In the genomic region with DNA sequence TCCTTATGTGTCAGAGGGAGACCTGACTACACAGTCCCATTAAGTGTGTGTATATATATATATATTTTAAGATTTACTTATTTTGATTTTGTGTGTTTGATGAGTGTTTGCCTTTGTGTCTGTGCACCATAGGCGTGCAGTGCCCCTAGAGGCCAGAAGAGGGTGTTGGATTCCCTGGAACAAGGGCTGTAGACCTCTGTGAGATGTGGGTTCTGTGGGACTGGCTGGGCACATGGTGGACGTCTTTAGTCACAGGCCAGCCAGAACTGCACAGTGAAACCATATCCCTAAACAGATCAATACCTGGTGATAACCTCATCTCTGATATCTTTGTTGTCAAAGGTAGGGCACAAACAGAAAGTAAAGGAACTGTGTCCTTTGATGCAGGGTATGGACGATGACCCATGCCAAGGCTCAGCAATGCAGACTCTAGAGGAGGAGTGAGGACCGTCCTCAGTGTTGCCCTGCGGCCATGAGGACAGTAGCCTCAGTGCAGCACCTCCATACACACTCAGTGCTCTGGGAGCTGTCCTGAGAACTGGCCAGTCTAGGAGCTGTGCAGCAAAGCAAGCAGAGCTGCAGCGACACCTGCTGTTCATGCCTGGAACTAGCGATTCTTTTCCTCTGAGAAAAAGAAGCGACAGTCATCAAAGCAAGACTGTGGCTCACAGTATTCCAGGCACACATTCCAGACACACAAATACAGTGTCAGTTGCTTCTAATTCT, we compare ENCODE assay signal across 9 mouse cellular contexts. TPM values are rescaled to one million over a fixed set of nuclear protein-coding genes. Genes with fewer than 3 reads are reported as not detected.
DNase-seq lines count a peak whose midpoint lies in the region; ATAC-seq and TF ChIP-seq lines count a peak whose summit lies in the region.
"Had no signal": no experiment of that assay in that cellular context is flagged by ENCODE, and none has a peak within 500 bp of the region (broad histone marks: within the 10 kb centered on the region; RNA-seq: fewer than 3 reads in every experiment).

No protein-coding gene starts in this region.

- no peaks in the 10 kb centered on the region for H3K9me3 ChIP-seq in kidney, postnatal 0 days (replicated peaks; ENCODE audit: low read length)
- H3K9me3 ChIP-seq in liver, postnatal 0 days (ENCODE audit: low read length), result peaks cover 6% of the 10 kb centered on the region

- peak; percentile 82 for TF ChIP-seq CTCF in kidney, postnatal 0 days (IDR thresholded peaks at IDR 0.05; ENCODE audit: low read depth)
- TF ChIP-seq CTCF in liver, postnatal 0 days (IDR thresholded peaks at IDR 0.05; ENCODE audit: low read depth), result peak; percentile 94
- peak; percentile 77; the same call in 1 of the 2 replicates for TF ChIP-seq CTCF in olfactory bulb, adult 2 months (IDR thresholded peaks at IDR 0.05; ENCODE audit: insufficient read depth, low read depth, low read length)

- H3K4me3 ChIP-seq in kidney, postnatal 0 days (replicated peaks; ENCODE audit: low read depth, low read length), result no peak overlapping the region
- H3K4me3 ChIP-seq in liver, postnatal 0 days (ENCODE audit: low read depth, low read length), result no peak overlapping the region
- no peak overlapping the region for H3K4me3 ChIP-seq in olfactory bulb, adult 2 months (ENCODE audit: insufficient read depth, low read depth, low read length)
- H3K4me3 ChIP-seq: embryonic facial prominence, embryonic 13.5 days had no signal

- peaks cover 25% of the 10 kb centered on the region for H3K36me3 ChIP-seq in kidney, postnatal 0 days (ENCODE audit: insufficient read depth, low read length)
- H3K36me3 ChIP-seq in liver, postnatal 0 days (replicated peaks; ENCODE audit: insufficient read depth, low read length), result peaks cover 38% of the 10 kb centered on the region

- no peaks in the 10 kb centered on the region for H3K27me3 ChIP-seq in kidney, postnatal 0 days (ENCODE audit: insufficient read depth, low read length)
- no peaks in the 10 kb centered on the region for H3K27me3 ChIP-seq in liver, postnatal 0 days (ENCODE audit: insufficient read depth, low read length)
- H3K27me3 ChIP-seq: embryonic facial prominence, embryonic 13.5 days had no signal

- peak; percentile 57; the same call in 1 of the 2 replicates for ATAC-seq in common myeloid progenitor, adult 5-6 weeks (replicated peaks; ENCODE audit: low read depth, poor library complexity, severe bottlenecking)
- ATAC-seq in kidney, postnatal 0 days (replicated peaks; ENCODE audit: low FRiP score, low read depth), result no peak; the same call in 1 of the 2 replicates
- ATAC-seq in liver, postnatal 0 days, result peak; percentile 82

- no peak overlapping the region for H3K27ac ChIP-seq in kidney, postnatal 0 days
- H3K27ac ChIP-seq in liver, postnatal 0 days (ENCODE audit: low read depth), result no peak overlapping the region
- H3K27ac ChIP-seq in olfactory bulb, adult 2 months (ENCODE audit: insufficient read depth, low read depth, low read length), result no peak overlapping the region
- H3K27ac ChIP-seq: embryonic facial prominence, embryonic 13.5 days had no signal

- peak; percentile 30 to 52 for DNase-seq in urinary bladder, adult 18-20 months (ENCODE audit: low spot score in 2 of 2)
- DNase-seq in urinary bladder, adult 2 months (ENCODE audit: low spot score), result no peak
- DNase-seq in gastrocnemius, postnatal 4 days (ENCODE audit: low spot score in 2 of 2), result peak; percentile 40 to 72
- peak; percentile 71 for DNase-seq in kidney, postnatal 0 days (ENCODE audit: low spot score)
- peak; percentile 80 for DNase-seq in liver, postnatal 0 days
- peak; percentile 60 for DNase-seq in thymus, postnatal 0 days (ENCODE audit: low spot score)

- WGBS in kidney, postnatal 0 days, result 74% methylated on average over 8 of the region's 8 CpGs
- WGBS in liver, postnatal 0 days (ENCODE audit: insufficient replicate concordance), result 63% methylated on average over 8 of the region's 8 CpGs
- WGBS in olfactory bulb, adult 2 months, result 63% methylated on average over 8 of the region's 8 CpGs

- H3K4me2 ChIP-seq in kidney, postnatal 0 days (ENCODE audit: low read length), result no peak overlapping the region
- no peak overlapping the region for H3K4me2 ChIP-seq in liver, postnatal 0 days (ENCODE audit: low read depth, low read length)
- H3K4me2 ChIP-seq: embryonic facial prominence, embryonic 13.5 days had no signal

- TF ChIP-seq POLR2A in olfactory bulb, adult 2 months (IDR thresholded peaks at IDR 0.05; ENCODE audit: insufficient read depth, low read depth, low read length), result no peak

- H3K9ac ChIP-seq in kidney, postnatal 0 days (ENCODE audit: low read depth, low read length), result no peak overlapping the region
- H3K9ac ChIP-seq in liver, postnatal 0 days (replicated peaks), result no peak overlapping the region
- H3K9ac ChIP-seq: embryonic facial prominence, embryonic 13.5 days had no signal

- TF ChIP-seq EP300 in liver, postnatal 0 days (IDR thresholded peaks at IDR 0.05; ENCODE audit: low read depth), result no peak

- H3K4me1 ChIP-seq in kidney, postnatal 0 days (replicated peaks; ENCODE audit: insufficient read depth, low read length), result no peaks in the 10 kb centered on the region
- no peaks in the 10 kb centered on the region for H3K4me1 ChIP-seq in liver, postnatal 0 days (ENCODE audit: insufficient read depth)
- peaks cover 2% of the 10 kb centered on the region for H3K4me1 ChIP-seq in olfactory bulb, adult 2 months (ENCODE audit: control insufficient read depth, insufficient read depth, low read length)

RNA-seq across cellular contexts. Expression of gene Spdef, which starts 40.2 kb away (rescaled TPM):
- 0.17 and 0.21 TPM in 2 replicates for polyA plus RNA-seq in urinary bladder, adult 2 months (2012; rRNA removed)
- total RNA-seq in common myeloid progenitor, adult 5-6 weeks (2017), result not detected in 2 replicates
- total RNA-seq in gastrocnemius, postnatal 4 days (2021), result under 1 TPM; 0.65 to 0.96 TPM
- polyA plus RNA-seq in kidney, postnatal 0 days (2015; fragmentation: Nextera tagmentation; extraction: Ambion mirVana), result 0.26 and 0.30 TPM in 2 replicates
- 0.08 TPM in 1 of 2 replicates, not detected in the other for polyA plus RNA-seq in liver, postnatal 0 days (2015; fragmentation: Nextera tagmentation; extraction: Ambion mirVana)
- not detected in 2 replicates for polyA plus RNA-seq in olfactory bulb, adult 2 months (2012; ENCODE audit: insufficient read depth, insufficient read length, low replicate concordance, missing spikeins)
- 0.66 and 0.99 TPM in 2 replicates for polyA plus RNA-seq in thymus, postnatal 0 days (2015; fragmentation: Nextera tagmentation; extraction: Ambion mirVana)
- polyA plus RNA-seq: embryonic facial prominence, embryonic 13.5 days had no signal

RNA-seq across cellular contexts. Expression of gene D17Wsu92e, which starts 51.5 kb away (rescaled TPM):
- polyA plus RNA-seq in urinary bladder, adult 2 months (2012; rRNA removed), result 62.7 and 79.1 TPM in 2 replicates
- 59.1 and 69.4 TPM in 2 replicates for total RNA-seq in common myeloid progenitor, adult 5-6 weeks (2017)
- 10 to 100 TPM; 69.7 to 74.0 TPM for total RNA-seq in gastrocnemius, postnatal 4 days (2021)
- polyA plus RNA-seq in kidney, postnatal 0 days (2015; fragmentation: Nextera tagmentation; extraction: Ambion mirVana), result 19.6 and 20.4 TPM in 2 replicates
- 23.8 and 24.7 TPM in 2 replicates for polyA plus RNA-seq in liver, postnatal 0 days (2015; fragmentation: Nextera tagmentation; extraction: Ambion mirVana)
- polyA plus RNA-seq in olfactory bulb, adult 2 months (2012; ENCODE audit: insufficient read depth, insufficient read length, low replicate concordance, missing spikeins), result 114 TPM in 1 of 2 replicates, not detected in the other
- polyA plus RNA-seq in thymus, postnatal 0 days (2015; fragmentation: Nextera tagmentation; extraction: Ambion mirVana), result 16.7 and 20.8 TPM in 2 replicates
